20 mouse cellular contexts compared by ENCODE assay signal in genomic region chr12:45710766-45711165, GRCm38 (mm10).
"Had no signal": no experiment of that assay in that cellular context is flagged by ENCODE, and none has a peak within 500 bp of the region (broad histone marks: within the 10 kb centered on the region; RNA-seq: fewer than 3 reads in every experiment).

No protein-coding gene starts in this region.

- H3K27ac ChIP-seq: liver, embryonic 14.5 days; midbrain, embryonic 10.5 days; midbrain, embryonic 13.5 days; midbrain, embryonic 15.5 days; neural tube, embryonic 13.5 days; neural tube, embryonic 15.5 days; stomach, embryonic 15.5 days; stomach, postnatal 0 days had no signal

- H3K9ac ChIP-seq: liver, embryonic 14.5 days; lung, embryonic 14.5 days; midbrain, embryonic 13.5 days; midbrain, embryonic 15.5 days; neural tube, embryonic 13.5 days; neural tube, embryonic 15.5 days; stomach, embryonic 15.5 days had no signal

- H3K4me3 ChIP-seq: midbrain, embryonic 10.5 days; midbrain, embryonic 13.5 days; midbrain, embryonic 15.5 days; myocyte; neural tube, embryonic 13.5 days; neural tube, embryonic 15.5 days; stomach, embryonic 15.5 days had no signal

- ATAC-seq: midbrain, embryonic 13.5 days; midbrain, embryonic 15.5 days had no signal

- H3K36me3 ChIP-seq: midbrain, embryonic 10.5 days; midbrain, embryonic 13.5 days; midbrain, embryonic 15.5 days; neural tube, embryonic 13.5 days; neural tube, embryonic 15.5 days; stomach, embryonic 15.5 days had no signal

- DNase-seq: lung, adult 18-20 months; lung, embryonic 14.5 days; lung, postnatal 10 days; lung, postnatal 4 days; right cerebral cortex, adult 18-20 months; right cerebral cortex, postnatal 25 days; right cerebral cortex, postnatal 4 days; spleen, adult 18-20 months; thymus, adult 2 months; thymus, postnatal 25 days; thymus, postnatal 4 days had no signal

- H3K4me2 ChIP-seq: lung, embryonic 14.5 days; midbrain, embryonic 13.5 days; midbrain, embryonic 15.5 days; neural tube, embryonic 13.5 days; neural tube, embryonic 15.5 days; stomach, embryonic 15.5 days had no signal

- H3K9me3 ChIP-seq: midbrain, embryonic 10.5 days; midbrain, embryonic 13.5 days; midbrain, embryonic 15.5 days; neural tube, embryonic 13.5 days; neural tube, embryonic 15.5 days; stomach, embryonic 15.5 days had no signal

- H3K27me3 ChIP-seq: midbrain, embryonic 13.5 days; midbrain, embryonic 15.5 days; neural tube, embryonic 13.5 days; neural tube, embryonic 15.5 days; stomach, embryonic 15.5 days had no signal

- H3K4me1 ChIP-seq: midbrain, embryonic 10.5 days; midbrain, embryonic 13.5 days; midbrain, embryonic 15.5 days; neural tube, embryonic 13.5 days; neural tube, embryonic 15.5 days; stomach, embryonic 15.5 days had no signal
